Mouse (Mus musculus) olfactory bulb, adult 2 months (tissue): ENCODE measurements around the gene Dctpp1.

ENCODE experiments used
- CTCF ChIP-seq: fragments of 200-500 bp; IDR thresholded peaks from 2 replicates; pipeline ENCODE4 v1.5.1; 2012; ENCODE audit warnings: low read depth, mild to moderate bottlenecking, low read length, moderate library complexity; ENCODE audit not compliant: insufficient read depth
- POLR2A ChIP-seq: fragments of 200-500 bp; IDR thresholded peaks from 2 replicates; pipeline ENCODE4 v1.6.1; 2012; ENCODE audit warnings: mild to moderate bottlenecking, low read depth, low read length, moderate library complexity; ENCODE audit not compliant: insufficient read depth

DNA sequence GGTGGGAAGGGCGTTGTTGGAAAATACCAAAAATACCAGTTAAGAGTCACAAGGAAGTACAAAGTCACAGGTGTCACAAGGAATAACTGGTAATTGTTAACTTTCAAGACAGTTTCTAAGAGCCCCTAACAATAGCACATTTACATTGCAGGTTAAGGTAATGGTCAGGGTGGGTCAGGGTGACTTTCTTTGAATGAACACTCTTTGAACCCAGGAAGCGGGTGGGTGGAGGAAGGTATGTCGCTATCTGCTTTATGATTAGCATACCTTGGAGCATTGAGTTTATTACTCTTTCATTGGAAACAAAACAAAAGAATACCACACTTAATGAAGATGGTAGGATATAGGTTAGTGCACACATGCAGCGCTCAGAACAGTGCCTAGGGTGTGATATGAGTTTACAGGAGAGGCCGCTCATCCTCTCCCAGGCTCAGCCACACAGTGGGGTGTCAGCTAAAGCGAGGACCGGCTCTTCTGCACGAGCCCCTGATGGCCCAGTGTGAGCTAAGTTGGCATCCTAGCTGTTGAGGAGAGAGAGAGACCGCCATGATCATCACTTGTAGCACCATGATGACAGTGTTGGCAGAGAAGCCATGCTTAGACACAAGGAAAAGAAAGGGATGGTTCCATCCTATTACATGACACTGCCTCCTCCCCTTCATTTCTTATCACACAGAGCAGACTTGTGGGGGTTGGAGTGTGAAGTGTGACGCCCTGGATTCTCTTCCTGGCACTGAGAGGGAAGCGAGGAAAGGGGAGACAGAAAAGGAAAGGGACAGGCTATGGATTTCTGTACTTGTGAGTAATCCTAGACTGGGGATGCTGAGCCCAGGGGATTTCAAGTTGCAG, 35.1 kb downstream of the Dctpp1 start:
- TF ChIP-seq POLR2A (no peak), CTCF (no peak)
